Mouse (Mus musculus) cerebellum, postnatal 10 days (tissue): Measurements from ENCODE around the gene Ttc28.
A peak's percentile ranks its signal among the peaks of the same experiment; 100 is the strongest.

Experiments
- DNase-seq, 2 experiments: peaks; one replicate each; pipeline ENCODE4 v3.0.0; 2021; ENCODE audit warnings: mixed read lengths in 2 of 2

Gene Ttc28

GRCm38 (mm10) chr5:111054380-111054779 lies 174.8 kb downstream of the Ttc28 start:
- DNase-seq: no peak

- DNase-seq: no peak
Measured at GRCm38 (mm10) chr5:111054848-111055428, 175.3 kb downstream of the Ttc28 start.

DNA sequence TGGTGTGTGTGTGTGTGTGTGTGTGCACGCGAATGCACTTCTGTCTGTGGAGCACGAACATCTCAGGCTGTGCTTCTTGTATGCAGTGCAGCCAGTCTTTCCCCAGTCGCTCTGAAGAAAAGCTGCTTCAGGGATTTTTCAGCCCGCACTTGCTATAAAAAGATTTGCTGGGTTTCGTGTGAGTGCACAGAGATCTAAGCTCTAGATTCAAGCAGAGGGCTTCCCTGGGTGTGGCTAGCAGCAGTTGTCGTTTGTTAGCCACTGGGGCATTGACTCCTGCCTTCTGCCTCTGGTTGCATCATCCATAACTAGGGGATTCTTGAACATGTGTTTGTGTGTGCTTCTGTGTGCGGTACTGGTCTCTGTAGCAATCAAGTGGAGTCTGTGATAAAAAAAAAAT lies 175.9 kb downstream of the Ttc28 start:
- DNase-seq: no peak

DNA sequence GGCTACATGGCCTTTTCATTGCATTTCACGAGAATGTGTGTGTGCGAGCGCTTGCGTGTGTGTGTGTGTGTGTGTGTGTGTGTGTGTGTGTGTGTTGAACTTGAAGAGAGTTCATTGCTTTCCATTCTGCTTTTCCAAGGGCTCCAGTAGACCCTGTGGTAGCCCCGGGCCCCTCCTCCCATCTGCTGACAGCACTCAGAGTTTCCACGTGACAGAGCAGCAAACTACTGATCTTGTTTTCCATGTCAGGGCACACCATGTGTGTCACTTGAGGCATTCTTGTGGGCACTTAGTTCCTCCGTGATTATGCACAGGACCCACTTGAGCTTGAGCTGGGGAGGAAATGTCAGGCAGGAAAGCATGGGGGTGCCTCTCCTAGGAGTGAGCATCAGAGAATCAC lies 177.5 kb downstream of the Ttc28 start:
- peak; percentile 62 to 74 for DNase-seq

DNA sequence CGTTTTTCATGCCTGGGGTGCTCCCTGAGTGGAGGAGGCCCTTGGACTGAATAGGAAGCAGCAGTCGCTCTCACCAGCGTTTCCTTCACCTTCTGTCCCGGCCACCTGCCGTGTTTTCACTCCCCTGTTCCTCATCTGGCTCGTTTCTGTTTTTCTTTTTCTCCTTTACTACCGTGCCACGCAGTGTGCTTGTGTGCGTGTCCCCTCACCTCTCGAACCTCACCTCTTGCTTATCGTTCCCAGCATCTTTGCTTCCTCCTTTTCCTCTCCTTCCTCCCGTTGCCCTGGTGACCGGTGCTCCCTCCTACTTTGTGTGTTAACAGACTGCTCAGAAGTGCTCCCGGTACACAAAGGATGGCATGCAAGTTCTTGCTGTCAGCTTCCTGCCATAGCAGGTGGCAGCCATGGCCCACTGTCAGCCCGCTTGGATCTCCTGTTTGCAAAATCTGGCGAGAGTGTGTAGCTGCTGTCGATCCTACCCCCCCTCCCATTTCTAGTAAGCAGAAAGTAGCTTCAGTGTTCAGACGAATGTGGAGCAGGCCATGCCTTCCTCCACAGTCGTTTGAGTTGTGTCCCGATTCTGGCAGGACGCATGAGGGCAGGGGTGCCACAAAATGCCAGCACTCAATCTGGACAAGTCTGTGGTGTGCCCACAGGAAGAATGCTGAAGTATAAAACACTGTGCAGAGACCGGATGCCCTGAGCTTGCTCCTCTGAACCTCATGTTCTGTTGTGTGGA lies 179.0 kb downstream of the Ttc28 start:
- DNase-seq: peak; percentile 73 to 80

DNA sequence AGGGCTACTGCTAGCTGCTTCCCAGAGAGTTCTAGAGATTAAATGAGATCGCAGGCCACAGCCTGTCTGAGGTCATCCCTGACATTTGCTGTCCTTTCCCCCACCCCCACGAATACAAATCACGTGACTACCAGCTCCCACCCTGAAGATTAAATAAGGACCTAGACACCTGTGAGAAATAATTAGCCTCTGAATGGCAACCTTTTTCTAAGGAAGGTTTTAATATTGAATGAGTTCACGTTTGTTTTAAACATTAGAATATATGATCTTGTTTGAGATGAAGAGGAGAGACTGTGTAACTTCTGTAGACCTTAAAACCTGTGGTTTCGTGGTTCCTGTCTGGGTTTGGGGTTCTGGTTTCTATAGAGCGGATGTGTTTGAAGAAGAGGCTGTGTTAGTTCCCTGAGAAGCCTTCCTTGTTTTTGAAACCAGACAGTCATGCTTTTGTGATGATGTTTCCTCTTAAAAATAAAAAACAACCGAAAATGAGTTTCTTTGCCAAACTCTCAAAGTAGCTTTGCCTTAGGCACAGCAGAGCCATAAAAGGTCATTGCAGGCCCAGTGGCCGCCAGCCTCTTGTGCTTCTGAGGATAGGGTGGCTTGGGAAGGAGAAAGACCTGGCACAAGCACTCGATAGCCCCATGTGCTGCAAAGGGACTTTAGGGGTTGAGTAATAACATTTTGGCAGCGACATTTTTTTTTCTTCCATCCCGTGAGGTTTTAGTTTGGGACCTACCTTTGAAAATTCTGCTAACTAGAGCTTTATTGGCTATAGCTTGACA lies 179.7 kb downstream of the Ttc28 start:
- no peak for DNase-seq

GRCm38 (mm10) chr5:111060246-111060745 lies 180.7 kb downstream of the Ttc28 start:
- no peak for DNase-seq

- no peak for DNase-seq
Measured at GRCm38 (mm10) chr5:111063155-111063554, 183.6 kb downstream of the Ttc28 start.

GRCm38 (mm10) chr5:111063991-111064390 lies 184.4 kb downstream of the Ttc28 start:
- no peak for DNase-seq

DNA sequence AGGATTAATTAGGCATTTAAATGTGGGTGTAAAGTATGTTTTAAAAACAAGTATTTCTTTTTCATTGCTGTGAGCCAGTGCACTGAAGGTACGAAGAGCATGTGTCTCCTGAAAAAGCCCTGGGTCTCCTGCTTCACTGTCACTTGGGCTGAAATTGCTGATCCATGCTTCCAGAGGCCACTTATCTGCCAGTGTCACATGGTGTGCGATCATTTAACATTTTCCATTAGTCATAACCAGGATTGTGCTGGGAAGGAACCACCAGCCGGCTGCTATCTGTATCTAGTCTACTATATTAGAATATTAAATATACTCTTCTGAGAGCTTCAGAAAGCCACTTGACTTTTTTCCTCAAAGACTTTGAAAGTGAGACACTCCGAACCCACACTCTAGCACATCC lies 186.2 kb downstream of the Ttc28 start:
- no peak for DNase-seq

DNA sequence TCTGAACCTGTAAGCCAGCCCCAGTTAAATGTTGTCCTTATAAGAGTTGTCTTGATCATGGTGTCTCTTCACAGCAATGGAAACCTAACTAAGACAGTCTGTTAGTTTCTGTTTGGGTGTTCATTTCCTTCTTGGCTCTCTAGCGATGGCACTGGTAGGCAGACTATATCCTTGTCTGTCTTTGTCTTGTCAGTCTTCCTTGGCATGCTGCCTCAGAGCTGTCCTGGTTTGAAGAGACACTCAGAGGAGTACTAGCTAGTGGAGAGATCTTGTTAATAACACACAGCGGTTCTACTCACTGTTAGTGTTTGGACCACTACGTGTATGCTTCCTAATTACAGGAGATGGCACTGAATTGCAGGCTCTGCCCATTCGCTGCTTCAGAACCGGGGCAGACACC lies 189.9 kb downstream of the Ttc28 start:
- no peak for DNase-seq

DNA sequence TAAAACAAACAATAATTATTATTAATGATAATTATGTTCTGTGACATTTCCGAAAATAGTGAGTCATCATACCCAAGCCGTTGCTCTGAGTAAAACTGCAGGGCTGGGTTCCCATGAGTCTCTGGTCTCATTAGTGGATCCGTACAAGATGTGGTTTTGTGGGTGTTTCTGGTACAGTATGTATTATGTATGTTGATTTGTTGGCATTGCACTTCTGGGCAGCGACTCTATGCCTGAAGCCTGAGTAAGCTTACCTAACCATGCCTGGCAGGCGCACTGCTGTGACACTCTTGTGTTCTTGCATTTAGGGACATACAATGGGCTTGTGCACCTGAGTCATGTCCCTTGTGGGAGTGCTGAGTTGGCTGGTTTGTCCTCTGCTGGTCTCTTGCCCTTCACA lies 190.3 kb downstream of the Ttc28 start:
- DNase-seq: no peak

- no peak for DNase-seq
Measured at GRCm38 (mm10) chr5:111070361-111070760, 190.8 kb downstream of the Ttc28 start.

GRCm38 (mm10) chr5:111073316-111073736 lies 193.7 kb downstream of the Ttc28 start:
- DNase-seq: peak; percentile 58 to 60

DNA sequence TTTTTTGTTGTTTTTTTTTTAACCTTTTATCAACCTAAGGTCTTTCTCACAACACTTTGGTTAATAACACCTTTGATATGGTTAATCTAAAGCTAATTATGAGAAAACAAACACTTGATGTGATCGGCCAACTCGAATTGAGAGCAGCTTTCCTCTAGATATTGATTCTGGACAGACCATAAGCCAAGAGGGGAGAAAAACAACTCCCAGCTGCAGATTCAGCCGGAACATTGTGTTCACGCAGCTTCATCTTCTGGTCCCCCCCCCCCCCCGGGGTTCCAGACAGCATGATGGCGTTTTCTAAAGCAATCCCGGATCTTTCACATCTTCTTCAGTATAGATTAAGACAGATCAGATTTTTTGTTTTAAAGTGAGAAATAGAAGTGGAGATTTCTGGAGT lies 194.4 kb downstream of the Ttc28 start:
- no peak for DNase-seq

DNA sequence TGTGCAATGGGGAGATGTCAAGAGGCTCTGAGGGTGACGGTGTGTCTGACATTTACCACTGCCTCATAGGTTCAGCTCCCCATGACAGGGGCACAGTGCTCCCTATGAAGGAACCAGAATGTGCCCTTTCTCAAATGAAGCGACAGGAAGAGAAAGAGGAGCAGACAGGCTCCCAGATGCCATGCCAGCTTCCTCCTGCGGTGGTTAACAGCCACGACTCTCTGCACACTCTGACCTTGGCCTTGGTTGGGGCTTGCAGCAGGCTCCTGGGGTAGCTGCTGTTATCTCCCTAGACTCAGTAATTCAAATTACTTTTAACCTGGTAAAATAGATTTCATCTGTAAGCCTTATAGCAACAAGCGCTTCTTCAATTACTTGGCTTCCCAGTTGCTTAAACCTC lies 196.2 kb downstream of the Ttc28 start:
- DNase-seq: no peak

DNA sequence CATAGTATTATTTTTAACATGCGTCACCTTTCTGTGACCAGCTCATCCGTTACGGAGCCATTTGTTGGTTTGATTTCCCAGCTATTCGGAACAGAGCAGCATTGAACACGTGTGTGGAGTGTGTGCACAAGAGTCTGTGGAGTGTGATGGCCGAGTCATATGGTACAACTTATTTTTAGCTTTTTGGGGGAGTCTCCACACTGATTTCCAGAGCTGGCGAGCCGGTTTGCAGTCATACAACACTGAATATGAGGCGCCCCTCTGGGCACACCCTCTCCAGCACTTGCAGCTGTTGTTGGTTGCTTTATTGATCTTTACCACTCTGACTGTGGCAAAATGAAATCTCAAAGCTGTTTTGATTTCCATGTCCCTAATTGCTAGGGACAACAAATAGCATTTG lies 197.7 kb downstream of the Ttc28 start:
- DNase-seq: no peak

DNA sequence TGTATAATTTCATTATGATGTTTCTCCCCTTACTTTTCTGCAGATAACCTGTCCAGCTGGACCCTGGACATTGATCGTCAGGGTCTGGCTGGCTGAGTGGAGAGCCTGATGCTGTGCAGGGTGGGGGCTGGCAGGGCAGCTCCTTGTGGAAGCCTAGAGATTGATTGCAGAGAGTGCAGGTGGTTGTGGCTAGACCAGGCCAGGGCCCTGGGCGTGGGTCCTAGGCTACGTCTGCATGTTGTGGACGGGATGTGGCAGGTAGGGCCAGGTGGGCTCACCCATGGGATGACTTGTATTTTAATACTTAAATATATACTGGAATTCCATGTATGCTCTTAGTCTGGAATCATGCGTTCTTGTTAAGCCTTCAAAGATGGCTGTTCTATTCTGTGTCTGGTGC lies 201.0 kb downstream of the Ttc28 start:
- no peak for DNase-seq

- no peak for DNase-seq
Measured at GRCm38 (mm10) chr5:111085849-111086248, 206.2 kb downstream of the Ttc28 start.

GRCm38 (mm10) chr5:111096750-111097149 lies 217.1 kb downstream of the Ttc28 start:
- no peak for DNase-seq

DNA sequence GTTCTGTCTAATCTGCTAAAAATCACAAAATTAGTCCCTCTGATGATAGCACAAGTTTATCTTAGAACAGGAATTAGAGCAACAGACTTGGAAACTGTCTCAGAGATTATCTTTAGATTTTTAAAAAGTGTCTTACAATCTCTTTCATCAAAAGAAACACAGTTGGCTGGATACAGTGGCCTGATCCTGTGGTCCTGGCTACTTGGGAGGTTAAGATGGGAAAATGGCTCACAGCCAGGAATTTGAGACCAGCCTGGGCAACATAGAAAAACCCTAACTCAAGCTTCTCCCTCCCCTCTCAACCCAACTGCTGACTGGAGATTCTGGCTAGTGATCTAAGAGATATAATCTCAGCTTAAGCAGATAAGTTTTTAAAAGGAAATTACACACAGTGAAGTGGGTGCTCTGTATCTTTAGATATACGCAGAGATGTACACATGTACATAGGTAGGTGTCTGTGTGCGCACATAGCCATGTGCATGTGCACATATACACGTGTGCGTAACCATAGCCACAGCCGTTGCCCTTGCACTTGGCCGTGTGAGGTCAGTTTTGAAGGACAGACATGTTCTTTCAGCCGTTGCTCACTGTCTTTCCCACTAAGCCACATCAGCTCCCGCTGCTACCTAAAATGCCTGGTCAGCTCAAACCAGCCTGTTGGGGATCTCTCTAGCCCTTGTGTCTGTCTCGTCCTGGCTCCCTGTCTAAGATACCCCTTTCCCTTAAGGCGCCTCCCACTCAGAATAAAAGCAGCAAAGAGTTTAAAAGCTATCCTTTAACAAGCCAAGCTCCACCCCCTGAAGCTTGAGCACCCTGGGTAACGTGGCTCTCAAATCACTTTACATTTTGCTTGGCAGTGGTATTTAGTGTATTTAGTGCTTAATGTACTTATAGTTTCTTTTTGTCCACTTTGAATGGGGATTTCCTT lies 217.9 kb downstream of the Ttc28 start:
- DNase-seq: peak; percentile 64

DNA sequence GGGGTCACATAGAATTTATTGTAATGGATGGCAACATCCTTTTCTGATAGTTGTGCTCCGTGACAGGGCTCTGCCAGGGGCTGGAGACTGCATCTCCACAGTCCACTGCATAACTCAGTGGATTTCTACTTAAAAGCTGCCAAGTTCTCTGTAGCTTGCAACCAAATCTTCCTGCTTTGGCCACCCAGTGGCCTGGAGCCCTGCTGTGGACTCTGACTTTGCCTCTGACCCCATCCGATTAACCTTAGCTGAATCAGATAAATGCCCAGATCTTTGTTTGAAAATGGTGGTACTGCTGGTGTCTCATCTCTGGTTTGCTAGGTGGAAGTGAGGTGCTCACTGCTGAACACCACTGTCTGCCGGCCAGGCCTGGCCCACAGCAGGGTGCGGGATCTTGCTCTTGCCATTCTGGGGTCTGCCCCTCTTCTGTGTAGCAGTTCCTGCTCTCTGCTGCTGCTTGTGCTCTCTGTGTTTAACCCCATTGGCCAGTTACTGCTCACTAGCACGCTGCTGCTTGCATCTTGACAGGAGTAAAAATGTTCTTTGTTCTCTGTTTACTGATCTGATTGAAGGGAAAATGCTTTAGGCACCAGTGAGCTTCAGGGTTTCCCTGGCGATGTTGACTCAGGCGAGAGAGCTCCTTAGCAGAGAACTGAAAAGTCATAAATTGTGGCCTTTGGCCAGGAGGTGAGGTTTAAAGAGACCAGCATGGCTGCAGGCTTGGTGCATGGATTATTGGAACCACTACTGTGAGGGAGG lies 219.1 kb downstream of the Ttc28 start:
- DNase-seq: peak; percentile 48 to 57
